Mouse (Mus musculus): ENCODE data around the gene Mt2. TPM values are rescaled to one million over a fixed set of nuclear protein-coding genes. Genes with fewer than 3 reads are reported as not detected.

The Mt2 gene
- polyA plus RNA-seq, 1 experiment from 2014 or later = 35.4 TPM

DNA sequence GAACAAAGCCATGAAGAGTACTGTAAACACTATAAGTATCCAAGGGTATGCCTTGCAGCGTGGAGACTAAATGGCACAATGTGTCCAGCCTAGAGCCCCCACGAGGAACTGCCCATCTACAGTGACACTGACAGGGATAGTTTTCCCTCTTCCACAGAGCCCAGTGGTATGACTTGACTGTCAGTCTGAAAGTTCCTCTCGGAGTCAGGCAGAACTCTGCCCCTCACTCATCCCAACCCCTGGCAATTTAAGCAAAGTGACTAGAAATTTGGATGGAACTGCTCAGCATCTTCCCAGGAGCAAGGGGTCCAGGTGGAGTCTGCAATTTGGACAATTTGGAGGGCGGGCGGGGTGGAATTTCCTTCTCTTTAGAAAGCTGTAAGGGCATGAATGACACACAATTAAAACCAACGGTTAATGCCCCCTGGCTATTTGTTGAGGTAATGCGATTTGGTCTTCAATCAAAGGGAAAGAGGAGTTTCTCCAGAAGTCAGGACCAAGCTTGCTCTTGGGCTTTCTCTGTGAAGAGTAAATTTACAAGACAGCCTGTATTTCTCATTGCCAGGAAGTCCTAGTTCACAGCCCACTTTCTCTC, 2.3 kb downstream of the Mt2 start:
- Histone ChIP-seq H3K36me3 (no peaks in the 10 kb centered on the region), H3K4me1 (peaks cover 33% of the 10 kb centered on the region), H3K27ac (replicated peaks) (no peak overlapping the region), H3K9me3 (no peaks in the 10 kb centered on the region), H3K4me2 (replicated peaks) (no peak overlapping the region), H3K4me3 (no peak overlapping the region), H3K9ac (replicated peaks) (no peak overlapping the region), H3K27me3 (peaks cover 40% of the 10 kb centered on the region)
- no peak for ATAC-seq (replicated peaks)
- WGBS = 18% methylated on average over 7 of the region's 7 CpGs

DNA sequence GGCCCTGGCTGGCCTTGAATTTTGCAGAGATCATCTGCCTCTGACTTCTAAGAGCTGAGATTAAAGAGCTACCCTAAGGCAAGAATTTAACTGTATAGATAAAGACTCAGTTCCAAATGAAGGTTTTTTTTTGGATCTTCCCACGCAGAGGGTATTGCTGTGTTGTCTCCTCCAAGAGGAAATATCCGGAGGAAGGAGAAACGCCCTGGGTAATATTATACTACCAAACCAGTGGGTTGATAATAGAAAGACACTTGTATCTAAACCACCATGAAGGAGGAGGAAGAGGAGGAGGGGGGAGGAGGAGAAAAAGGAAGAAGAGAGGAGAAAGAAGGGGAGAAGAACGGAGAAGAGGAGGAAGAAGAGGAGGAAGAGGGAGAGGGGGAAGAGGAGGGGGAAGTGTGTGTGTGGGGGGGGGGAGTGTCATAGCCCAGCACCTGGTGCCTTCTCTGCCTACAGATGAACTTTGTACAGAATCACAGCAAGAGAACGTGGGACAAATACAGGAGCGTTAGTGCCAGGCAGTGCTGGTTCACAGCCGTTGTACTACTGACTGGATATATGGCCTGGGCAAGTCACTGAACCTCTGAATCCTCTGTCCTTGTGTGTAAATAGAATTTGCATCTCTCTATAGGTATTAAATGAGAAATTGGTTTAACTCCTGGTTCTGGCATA, 5.4 kb downstream of the Mt2 start:
- Histone ChIP-seq H3K27ac (replicated peaks) (no peak overlapping the region), H3K27me3 (peaks cover 43% of the 10 kb centered on the region), H3K36me3 (no peaks in the 10 kb centered on the region), H3K4me3 (no peak overlapping the region), H3K9ac (replicated peaks) (no peak overlapping the region), H3K9me3 (no peaks in the 10 kb centered on the region), H3K4me2 (replicated peaks) (no peak overlapping the region), H3K4me1 (peaks cover 25% of the 10 kb centered on the region)
- ATAC-seq (replicated peaks) = no peak
- WGBS = 65% methylated on average over 7 of the region's 7 CpGs

DNA sequence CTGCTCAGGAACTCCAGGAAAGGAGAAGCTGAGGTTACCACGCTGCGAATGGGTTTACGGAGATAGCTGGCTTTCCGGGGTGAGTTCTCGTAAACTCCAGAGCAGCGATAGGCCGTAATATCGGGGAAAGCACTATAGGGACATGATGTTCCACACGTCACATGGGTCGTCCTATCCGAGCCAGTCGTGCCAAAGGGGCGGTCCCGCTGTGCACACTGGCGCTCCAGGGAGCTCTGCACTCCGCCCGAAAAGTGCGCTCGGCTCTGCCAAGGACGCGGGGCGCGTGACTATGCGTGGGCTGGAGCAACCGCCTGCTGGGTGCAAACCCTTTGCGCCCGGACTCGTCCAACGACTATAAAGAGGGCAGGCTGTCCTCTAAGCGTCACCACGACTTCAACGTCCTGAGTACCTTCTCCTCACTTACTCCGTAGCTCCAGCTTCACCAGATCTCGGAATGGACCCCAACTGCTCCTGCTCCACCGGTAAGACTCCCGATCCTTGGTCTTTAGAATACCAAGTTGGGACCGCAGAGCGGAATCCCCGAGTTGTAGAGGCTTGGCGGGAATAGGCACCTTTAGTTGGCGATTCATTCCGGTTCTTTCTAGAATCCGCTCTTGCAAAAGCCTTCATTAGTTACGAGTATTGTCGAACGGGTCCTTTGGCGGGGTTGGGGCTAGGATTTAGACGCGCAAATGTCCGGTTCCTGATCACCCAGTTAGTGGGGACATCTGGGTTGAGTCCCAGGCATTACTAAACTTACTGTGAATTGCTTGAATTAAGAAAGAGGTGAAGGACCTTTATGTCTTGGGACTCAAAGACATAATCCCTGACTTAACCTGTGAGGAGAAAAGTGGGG, 6.6 kb downstream of the Mt2 start, which contains the start of gene Mt1:
Mt1 (plus strand) TSS at position 226 of the 856 bp plus-strand sequence.
- under 1% methylated on average over 50 of the region's 50 CpGs for whole genome bisulfite sequencing
- H3K9me3 ChIP-seq = no peaks in the 10 kb centered on the region
- H3K4me2 ChIP-seq (replicated peaks) = peak within 1 kb of the TSS; percentile 93
- peak within 1 kb of the TSS; percentile 51 for H3K4me3 ChIP-seq
- peak; percentile 88 for ATAC-seq (replicated peaks)
- H3K4me1 ChIP-seq = peaks cover 26% of the 10 kb centered on the region
- no peak within 1 kb of the TSS for H3K27ac ChIP-seq (replicated peaks)
- peak within 1 kb of the TSS; percentile 44 for H3K9ac ChIP-seq (replicated peaks)
- peaks cover 43% of the 10 kb centered on the region for H3K27me3 ChIP-seq
- H3K36me3 ChIP-seq = no peaks in the 10 kb centered on the region

DNA sequence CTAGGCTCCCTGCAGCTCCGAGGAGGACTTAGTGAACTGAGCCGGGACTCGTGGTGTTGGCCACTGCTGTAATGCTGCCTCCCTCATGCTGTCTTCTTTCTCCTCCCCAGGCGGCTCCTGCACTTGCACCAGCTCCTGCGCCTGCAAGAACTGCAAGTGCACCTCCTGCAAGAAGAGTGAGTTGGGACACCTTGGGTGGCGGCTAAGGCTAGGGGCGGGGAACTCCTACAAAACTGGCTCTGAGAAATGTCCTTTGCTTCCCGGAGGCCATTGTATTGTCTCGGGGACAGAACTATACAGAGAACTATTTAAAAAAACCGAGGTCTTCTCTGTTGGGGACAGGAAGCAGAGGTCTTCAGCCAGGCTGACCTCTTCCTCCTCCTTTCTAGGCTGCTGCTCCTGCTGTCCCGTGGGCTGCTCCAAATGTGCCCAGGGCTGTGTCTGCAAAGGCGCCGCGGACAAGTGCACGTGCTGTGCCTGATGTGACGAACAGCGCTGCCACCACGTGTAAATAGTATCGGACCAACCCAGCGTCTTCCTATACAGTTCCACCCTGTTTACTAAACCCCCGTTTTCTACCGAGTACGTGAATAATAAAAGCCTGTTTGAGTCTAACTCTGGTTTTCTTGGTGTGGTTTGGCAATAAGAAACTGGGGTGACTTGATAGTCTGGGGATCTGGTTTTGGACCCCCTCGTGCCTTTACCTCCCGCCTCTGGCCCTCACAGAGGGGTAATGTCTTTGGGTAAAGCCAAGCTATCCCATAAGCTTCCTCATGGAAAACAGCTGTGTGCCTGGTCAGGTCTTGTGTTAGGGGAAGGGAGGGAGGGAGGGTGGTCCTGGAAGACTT, 7.5 kb downstream of the Mt2 start:
- WGBS = 5% methylated on average over 25 of the region's 25 CpGs
- ATAC-seq (replicated peaks) = no peak
- H3K9me3 ChIP-seq = no peaks in the 10 kb centered on the region
- H3K4me2 ChIP-seq (replicated peaks) = peak overlapping the region; percentile 93
- H3K36me3 ChIP-seq = no peaks in the 10 kb centered on the region
- peaks cover 44% of the 10 kb centered on the region for H3K27me3 ChIP-seq
- H3K4me1 ChIP-seq = peaks cover 26% of the 10 kb centered on the region
- H3K4me3 ChIP-seq = peak overlapping the region; percentile 51
- no peak overlapping the region for H3K27ac ChIP-seq (replicated peaks)
- H3K9ac ChIP-seq (replicated peaks) = peak overlapping the region; percentile 44

DNA sequence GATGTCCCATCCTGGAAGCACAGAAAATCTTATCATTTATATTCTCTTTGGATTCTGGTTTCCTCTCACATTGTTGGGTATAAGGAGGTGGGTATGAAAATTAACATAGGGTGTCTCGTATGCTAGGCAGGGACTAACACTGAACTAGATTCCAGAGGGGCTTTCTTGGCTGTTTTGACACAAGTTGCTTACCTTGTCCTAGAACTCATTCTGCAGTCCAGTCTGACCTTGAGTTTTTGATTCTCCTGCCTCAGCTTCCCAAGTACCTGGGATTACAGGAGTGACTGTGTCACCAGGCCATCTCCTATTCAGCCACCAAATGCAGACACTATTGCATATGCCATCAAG, 8.1 kb downstream of the Mt2 start:
- H3K9me3 ChIP-seq = no peaks in the 10 kb centered on the region
- no peak overlapping the region for H3K27ac ChIP-seq (replicated peaks)
- H3K36me3 ChIP-seq = no peaks in the 10 kb centered on the region
- H3K27me3 ChIP-seq = peaks cover 42% of the 10 kb centered on the region
- H3K4me2 ChIP-seq (replicated peaks) = no peak overlapping the region
- peaks cover 26% of the 10 kb centered on the region for H3K4me1 ChIP-seq
- no peak overlapping the region for H3K9ac ChIP-seq (replicated peaks)
- 86% methylated on average over 1 of the region's 1 CpGs for WGBS
- no peak for ATAC-seq (replicated peaks)
- H3K4me3 ChIP-seq = no peak overlapping the region

DNA sequence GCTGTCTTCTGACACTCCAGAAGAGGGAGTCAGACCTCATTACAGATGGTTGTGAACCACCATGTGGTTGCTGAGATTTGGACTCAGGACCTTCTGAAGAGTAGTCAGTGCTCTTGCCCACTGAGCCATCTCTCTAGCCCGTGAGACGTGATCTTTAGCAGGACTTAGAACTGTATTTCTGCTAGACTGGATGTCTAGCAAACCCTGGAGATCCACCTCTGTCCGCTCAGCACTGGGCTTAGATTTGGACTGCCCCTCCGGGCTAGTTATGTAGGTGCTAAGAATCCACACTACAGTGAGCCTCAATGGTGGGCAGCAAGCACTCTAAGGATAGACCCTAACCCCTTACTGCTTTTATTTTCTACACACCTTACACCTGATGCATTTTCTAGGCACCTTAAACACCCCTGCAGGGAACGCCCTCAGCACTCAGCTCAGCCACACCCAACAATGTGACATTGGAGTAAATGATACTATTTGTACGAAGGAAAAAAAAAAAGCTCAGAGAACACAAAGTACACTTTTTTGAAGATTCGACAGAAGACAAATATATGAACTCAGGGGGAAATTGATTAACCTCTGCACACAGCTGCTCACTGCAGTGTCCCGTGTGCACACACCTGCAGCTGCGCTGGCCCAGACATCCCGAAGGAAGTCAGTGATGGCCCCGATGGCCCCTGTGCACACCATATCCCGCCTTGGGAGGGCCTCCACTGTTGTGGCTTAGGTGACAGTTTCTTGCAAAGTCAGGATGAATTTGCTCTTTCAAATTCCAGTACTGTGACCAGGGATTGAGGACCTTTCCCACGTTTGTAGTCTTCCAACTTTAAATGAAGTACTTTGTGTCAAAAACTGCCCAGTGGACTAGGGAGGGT, 9.8 kb downstream of the Mt2 start:
- no peak overlapping the region for H3K4me2 ChIP-seq (replicated peaks)
- peaks cover 30% of the 10 kb centered on the region for H3K4me1 ChIP-seq
- WGBS = 76% methylated on average over 13 of the region's 13 CpGs
- no peak overlapping the region for H3K4me3 ChIP-seq
- no peaks in the 10 kb centered on the region for H3K9me3 ChIP-seq
- no peaks in the 10 kb centered on the region for H3K36me3 ChIP-seq
- ATAC-seq (replicated peaks) = no peak
- no peak overlapping the region for H3K27ac ChIP-seq (replicated peaks)
- H3K9ac ChIP-seq (replicated peaks) = no peak overlapping the region
- peaks cover 56% of the 10 kb centered on the region for H3K27me3 ChIP-seq

DNA sequence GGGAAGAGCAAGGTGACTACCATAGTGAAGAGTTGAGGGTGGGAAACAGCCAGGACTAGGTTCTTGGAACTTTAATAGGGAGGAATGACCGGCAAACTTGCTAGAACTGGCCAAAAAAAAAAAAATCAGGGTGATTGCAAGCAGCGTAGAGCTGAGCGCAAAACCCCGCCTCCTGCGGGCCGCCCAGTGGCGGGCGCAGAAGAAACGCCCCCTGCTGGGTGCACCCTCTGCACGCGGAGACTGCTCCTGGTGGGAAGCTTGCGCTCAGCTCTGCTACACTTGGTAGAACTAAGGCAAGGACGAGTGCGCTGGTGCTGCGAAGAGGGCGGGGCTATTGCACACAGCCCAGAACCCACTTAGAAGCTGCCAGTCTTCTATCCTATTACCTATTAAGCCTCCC, 10.7 kb downstream of the Mt2 start:
- WGBS = under 1% methylated on average over 16 of the region's 16 CpGs
- peaks cover 61% of the 10 kb centered on the region for H3K27me3 ChIP-seq
- H3K4me3 ChIP-seq = peak overlapping the region; percentile 10; the same call in 1 of the 2 replicates
- H3K27ac ChIP-seq (replicated peaks) = no peak overlapping the region
- peak overlapping the region; percentile 34 for H3K4me2 ChIP-seq (replicated peaks)
- no peak overlapping the region for H3K9ac ChIP-seq (replicated peaks)
- H3K4me1 ChIP-seq = peaks cover 30% of the 10 kb centered on the region
- no peaks in the 10 kb centered on the region for H3K9me3 ChIP-seq
- H3K36me3 ChIP-seq = no peaks in the 10 kb centered on the region
- peak; percentile 71 for ATAC-seq (replicated peaks)

DNA sequence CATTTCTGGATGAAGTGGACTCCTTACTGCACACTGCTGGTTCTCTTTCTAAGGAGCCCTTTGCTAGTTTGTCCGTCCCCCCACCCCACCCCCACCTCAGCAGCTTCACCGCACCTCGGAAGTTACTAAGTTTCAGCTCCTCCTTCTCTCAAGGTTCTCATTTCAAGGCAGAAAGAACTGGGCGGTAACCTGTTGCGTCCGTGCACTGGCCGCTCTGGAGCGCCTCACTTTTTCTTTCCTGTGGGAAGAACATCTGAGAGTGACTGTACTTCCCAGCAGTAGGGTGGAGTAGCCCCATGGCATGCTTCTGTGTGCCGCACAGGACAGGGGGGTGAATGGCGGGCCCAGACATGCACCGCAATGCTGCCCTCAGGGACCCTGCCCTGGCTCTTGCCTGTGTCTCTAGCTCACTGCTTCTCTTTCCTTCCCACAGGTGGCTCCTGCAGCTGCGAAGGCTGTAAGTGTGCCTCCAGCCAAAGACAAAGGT, 11.9 kb downstream of the Mt2 start:
- Histone ChIP-seq H3K9me3 (no peaks in the 10 kb centered on the region), H3K27me3 (peaks cover 61% of the 10 kb centered on the region), H3K27ac (replicated peaks) (no peak overlapping the region), H3K36me3 (no peaks in the 10 kb centered on the region), H3K4me3 (no peak overlapping the region), H3K9ac (replicated peaks) (no peak overlapping the region), H3K4me1 (peaks cover 21% of the 10 kb centered on the region), H3K4me2 (replicated peaks) (no peak overlapping the region)
- no peak for ATAC-seq (replicated peaks)
- 36% methylated on average over 12 of the region's 12 CpGs for WGBS

DNA sequence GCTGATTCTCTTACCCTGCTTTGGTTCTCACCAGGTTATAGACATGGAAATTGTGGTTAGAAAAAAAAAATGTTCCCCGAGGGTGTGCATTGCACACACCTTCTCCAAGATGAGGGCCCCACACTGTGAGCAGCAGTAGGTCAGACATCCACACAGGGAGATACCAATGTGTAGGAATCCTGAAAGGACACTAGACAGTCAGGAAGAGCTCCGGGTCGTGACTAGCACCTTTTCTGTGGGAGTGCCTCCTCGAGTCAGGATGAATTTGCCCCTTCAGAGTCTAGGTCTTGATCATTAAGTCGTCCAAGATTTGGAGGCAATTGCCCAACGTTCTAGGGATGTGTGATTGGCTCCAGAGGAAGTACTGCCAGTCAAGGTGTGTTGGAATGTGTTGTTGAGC, 13.3 kb downstream of the Mt2 start:
- Histone ChIP-seq H3K4me3 (no peak overlapping the region), H3K9me3 (no peaks in the 10 kb centered on the region), H3K4me1 (peaks cover 13% of the 10 kb centered on the region), H3K36me3 (no peaks in the 10 kb centered on the region), H3K27me3 (peaks cover 49% of the 10 kb centered on the region), H3K4me2 (replicated peaks) (no peak overlapping the region), H3K27ac (replicated peaks) (no peak overlapping the region), H3K9ac (replicated peaks) (no peak overlapping the region)
- no peak for ATAC-seq (replicated peaks)
- 59% methylated on average over 6 of the region's 6 CpGs for WGBS

DNA sequence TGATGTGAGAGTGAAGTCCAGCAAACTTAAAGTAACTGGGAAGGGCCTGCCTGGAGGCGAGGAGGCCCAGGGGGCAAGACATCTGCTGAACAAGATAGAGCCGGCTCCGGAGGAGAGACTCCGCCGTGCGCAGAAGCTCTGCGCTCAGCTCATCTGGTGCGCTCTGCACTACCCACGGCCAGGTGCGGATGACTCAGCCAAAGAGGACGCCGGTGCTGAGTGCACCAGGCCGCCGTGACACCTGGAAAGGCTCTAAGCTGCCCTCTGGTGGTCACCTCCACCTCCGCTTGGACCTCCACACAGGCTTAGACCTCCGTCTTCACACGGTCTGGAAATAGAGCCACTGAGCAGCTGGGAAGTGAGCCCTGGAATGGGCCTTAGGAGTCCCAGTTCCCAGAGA, 14.1 kb downstream of the Mt2 start:
- Histone ChIP-seq H3K9ac (replicated peaks) (no peak overlapping the region), H3K4me2 (replicated peaks) (no peak overlapping the region), H3K9me3 (no peaks in the 10 kb centered on the region), H3K4me3 (no peak overlapping the region), H3K36me3 (no peaks in the 10 kb centered on the region), H3K27me3 (peaks cover 48% of the 10 kb centered on the region), H3K27ac (replicated peaks) (no peak overlapping the region), H3K4me1 (peaks cover 13% of the 10 kb centered on the region)
- 7% methylated on average over 17 of the region's 17 CpGs for WGBS
- ATAC-seq (replicated peaks) = peak; percentile 42; the same call in 1 of the 2 replicates
